Mouse (Mus musculus) CH12.LX (cell line): ENCODE data around the gene Gnptab.

Source experiments
- CTCF ChIP-seq, 2 experiments: IDR thresholded peaks in 1 of 2; conservative IDR thresholded peaks in 1 of 2; 2 replicates each; pipeline ENCODE4 v1.5.1; 2011 to 2012; ENCODE audit warnings: low read depth in 2 of 2, low read length in 2 of 2, improper control_type of control experiment in 1 of 2, inconsistent platforms in 1 of 2, mild to moderate bottlenecking in 1 of 2, moderate library complexity in 1 of 2
- NRF1 ChIP-seq: IDR thresholded peaks from 2 replicates; pipeline ENCODE4 v1.6.1; 2014; ENCODE audit warnings: low read depth, mild to moderate bottlenecking, inconsistent platforms, low read length, improper control_type of control experiment, moderate library complexity
- RAD21 ChIP-seq: IDR thresholded peaks from 2 replicates; pipeline ENCODE4 v1.6.1; 2011; ENCODE audit warnings: low read depth, mild to moderate bottlenecking, low read length, improper control_type of control experiment, moderate library complexity

- TF ChIP-seq NRF1 (no peak), CTCF (conservative IDR thresholded peaks at IDR 0.05 in 1 of 2, IDR thresholded peaks at IDR 0.05 in 1 of 2; ENCODE audit: low read depth in 2 of 2, low read length in 2 of 2) (no peak), RAD21 (no peak)
Observed at GRCm38 (mm10) chr10:88427998-88428397, 49.1 kb downstream of the Gnptab start.
